Mouse (Mus musculus): ENCODE results near the gene Trp53tg5.

DNA sequence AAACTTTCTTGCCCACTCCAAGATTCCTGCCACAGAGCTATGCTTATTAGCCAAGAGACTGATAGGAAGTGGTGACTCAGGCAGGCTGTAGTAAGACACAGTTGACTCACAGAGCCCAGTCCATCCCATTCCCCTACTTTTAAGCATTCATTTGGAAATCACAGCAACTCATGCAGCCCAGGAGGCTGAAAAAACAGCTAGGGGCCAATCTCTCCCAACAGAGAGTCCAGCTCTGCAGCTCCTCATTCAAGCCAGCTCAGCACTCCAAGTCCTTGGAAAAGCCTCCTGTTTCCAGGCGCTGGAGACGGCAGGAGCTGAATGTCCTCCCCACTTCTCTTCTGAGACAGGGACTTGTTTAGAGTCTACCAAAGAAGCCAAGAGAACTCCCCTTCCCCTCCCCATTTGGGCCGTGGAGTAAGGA is 34.5 kb downstream of the Trp53tg5 start:
- TF ChIP-seq CTCF (conservative IDR thresholded peaks at IDR 0.05; ENCODE audit: low read length): no peak
- no peak for TF ChIP-seq POU5F1 (IDR thresholded peaks at IDR 0.05; ENCODE audit: borderline replicate concordance, low read length)

Measured in E14TG2a.4 (cell line).